Mouse (Mus musculus) heart, adult 2 months (tissue): ENCODE measurements around the gene Olfr826. TPM values are rescaled to one million over a fixed set of nuclear protein-coding genes. Genes with fewer than 3 reads are reported as not detected.

Experiments
- DNase-seq, 2 experiments: peaks; one replicate each; pipeline ENCODE4 v3.0.0; 2021
- H3K27ac ChIP-seq: fragments of 200-600 bp; 2 replicates; pipeline ENCODE4 v1.8.1; 2022
- H3K27me3 ChIP-seq: fragments of 200-500 bp; 2 replicates; pipeline ENCODE4 v1.6.1; 2012; ENCODE audit warnings: mild to moderate bottlenecking, low read length, inconsistent platforms, mixed read lengths; ENCODE audit not compliant: control insufficient read depth, insufficient read depth
- H3K36me3 ChIP-seq: fragments of 200-500 bp; 2 replicates; pipeline ENCODE4 v1.6.1; 2012; ENCODE audit warnings: low read length, inconsistent platforms; ENCODE audit not compliant: control insufficient read depth, insufficient read depth
- H3K4me1 ChIP-seq: fragments of 200-500 bp; 2 replicates; pipeline ENCODE4 v1.6.1; 2011; ENCODE audit warnings: low read length; ENCODE audit not compliant: control insufficient read depth, insufficient read depth
- H3K4me3 ChIP-seq: fragments of 200-600 bp; 2 replicates; pipeline ENCODE4 v1.8.1; 2022
- H3K79me2 ChIP-seq: fragments of 200-500 bp; replicated peaks from 2 replicates; pipeline ENCODE4 v1.6.1; 2012; ENCODE audit warnings: mild to moderate bottlenecking, inconsistent platforms, low read length, moderate library complexity, mixed read lengths; ENCODE audit not compliant: control insufficient read depth, insufficient read depth
- H3K9ac ChIP-seq: fragments of 200-500 bp; 2 replicates; pipeline ENCODE4 v1.6.1; 2012; ENCODE audit warnings: low read depth, mild to moderate bottlenecking, control low read depth, inconsistent platforms, low read length, mixed read lengths
- CTCF ChIP-seq: fragments of 200-600 bp; IDR thresholded peaks from 2 replicates; pipeline ENCODE4 v1.8.1; 2022; ENCODE audit warnings: antibody characterized with exemption, mild to moderate bottlenecking, moderate library complexity
- EP300 ChIP-seq: fragments of 200-500 bp; IDR thresholded peaks from 2 replicates; pipeline ENCODE4 v1.6.1; 2011; ENCODE audit warnings: low read depth, low read length, control low read depth; ENCODE audit not compliant: insufficient read depth
- POLR2A ChIP-seq: fragments of 200-500 bp; IDR thresholded peaks from 2 replicates; pipeline ENCODE4 v1.6.1; 2011; ENCODE audit warnings: mild to moderate bottlenecking, low read depth, low read length, control low read depth; ENCODE audit not compliant: insufficient read depth
- WGBS: fragments of 180-500 bp; shearing (Covaris S2); methylation state at CpG from one replicate; pipeline ENCODE4 v1.1.7; 2018; 5-methylcytosine and 5-hydroxymethylcytosine counted together
- intact Hi-C: fragments of 180-260 bp; cut with DNase I; formaldehyde crosslinking; loops from one replicate; pipeline ENCODE4 v1.15.1; 2025
- long read RNA-seq: library from polyadenylated mRNA; stranded (forward); transcript quantifications from one replicate; pipeline ENCODE4 v2.0.0, GENCODE M21; 2021
- polyA plus RNA-seq: library from polyadenylated mRNA; depleted of rRNA; stranded (reverse); fragments of >200 nt; gene quantifications from 2 replicates; pipeline ENCODE4 v1.2.3, GENCODE M21; 2012; rRNA removed
- total RNA-seq, 2 experiments: library from RNA; stranded (reverse); gene quantifications; 2 replicates each; pipeline ENCODE4 v1.2.3; 2021

Olfr826 gene
- total RNA-seq (not detected), polyA plus RNA-seq (not detected in 2 replicates)
- long read RNA-seq: 0 reads

GRCm38 (mm10) chr10:130184086-130184485 lies at the start of gene Olfr826:
Gene Olfr826, minus strand, starts transcription at chr10:130184186.
- H3K36me3 ChIP-seq: no peaks in the 10 kb centered on the region
- intact Hi-C loops: no loop called here
- DNase-seq: no peak
- no peak within 1 kb of the TSS for H3K27ac ChIP-seq
- no peaks in the 10 kb centered on the region for H3K27me3 ChIP-seq
- no peaks in the 10 kb centered on the region for H3K79me2 ChIP-seq
- WGBS: 53% methylated on average over 1 of the region's 1 CpGs
- H3K4me1 ChIP-seq: no peaks in the 10 kb centered on the region
- TF ChIP-seq EP300: no peak
- TF ChIP-seq POLR2A: no peak
- no peak for TF ChIP-seq CTCF
- no peak within 1 kb of the TSS for H3K4me3 ChIP-seq
- H3K9ac ChIP-seq: no peak within 1 kb of the TSS

GRCm38 (mm10) chr10:130232117-130232516 lies 48.1 kb upstream of the Olfr826 start:
- intact Hi-C loops: no loop called here
- Histone ChIP-seq H3K9ac (no peak overlapping the region), H3K4me3 (no peak overlapping the region), H3K4me1 (no peaks in the 10 kb centered on the region), H3K79me2 (no peaks in the 10 kb centered on the region), H3K27ac (no peak overlapping the region), H3K36me3 (no peaks in the 10 kb centered on the region), H3K27me3 (no peaks in the 10 kb centered on the region)
- no peak for DNase-seq
- 52% methylated on average over 1 of the region's 1 CpGs for WGBS
- no peak for TF ChIP-seq EP300
- TF ChIP-seq POLR2A: no peak
- no peak for TF ChIP-seq CTCF

DNA sequence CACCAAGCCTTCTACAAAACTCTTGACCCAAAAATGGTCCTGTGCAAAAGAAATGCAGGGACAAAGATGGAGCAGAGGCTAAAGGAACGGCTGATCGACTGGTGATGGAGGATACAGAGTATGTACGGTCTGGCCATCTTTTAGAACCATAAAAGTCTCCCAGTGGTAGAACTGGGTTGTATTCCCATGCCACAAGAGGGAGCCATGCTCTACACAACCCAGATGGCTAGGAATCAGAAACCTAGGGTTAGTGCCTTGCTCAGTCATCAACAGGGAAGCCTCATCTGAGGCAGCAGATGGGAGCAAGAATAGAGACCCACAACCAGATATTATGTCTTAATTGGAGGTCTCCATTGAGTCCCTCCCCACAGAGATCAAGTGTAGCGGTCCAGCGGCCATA lies 45.6 kb upstream of the Olfr826 start:
- no peak overlapping the region for H3K27ac ChIP-seq
- no peak for TF ChIP-seq EP300
- no peak overlapping the region for H3K4me3 ChIP-seq
- H3K9ac ChIP-seq: no peak overlapping the region
- no peaks in the 10 kb centered on the region for H3K79me2 ChIP-seq
- H3K36me3 ChIP-seq: no peaks in the 10 kb centered on the region
- H3K4me1 ChIP-seq: no peaks in the 10 kb centered on the region
- WGBS: 83% methylated on average over 5 of the region's 5 CpGs
- intact Hi-C loops: loop anchor here (2.0 kb wide), 1 partner anchor 69 kb away; no protein-coding TSS in a partner anchor
- H3K27me3 ChIP-seq: no peaks in the 10 kb centered on the region
- DNase-seq: no peak

- Histone ChIP-seq H3K4me1 (no peaks in the 10 kb centered on the region), H3K4me3 (no peak overlapping the region), H3K79me2 (no peaks in the 10 kb centered on the region), H3K36me3 (no peaks in the 10 kb centered on the region), H3K27ac (no peak overlapping the region), H3K9ac (no peak overlapping the region), H3K27me3 (no peaks in the 10 kb centered on the region)
- WGBS: 0% methylated on average over 1 of the region's 1 CpGs
- intact Hi-C loops: loop anchor here (2.0 kb wide), 1 partner anchor 71 kb away; no protein-coding TSS in a partner anchor
- TF ChIP-seq EP300 (no peak), CTCF (peak; percentile 76), POLR2A (no peak)
- DNase-seq: no peak
Observed at GRCm38 (mm10) chr10:130228246-130228645, 44.3 kb upstream of the Olfr826 start.

- TF ChIP-seq CTCF: no peak
- no peak for TF ChIP-seq EP300
- TF ChIP-seq POLR2A: no peak
- 62% methylated on average over 3 of the region's 3 CpGs for WGBS
Observed at GRCm38 (mm10) chr10:130225034-130225433, 41.0 kb upstream of the Olfr826 start.

DNA sequence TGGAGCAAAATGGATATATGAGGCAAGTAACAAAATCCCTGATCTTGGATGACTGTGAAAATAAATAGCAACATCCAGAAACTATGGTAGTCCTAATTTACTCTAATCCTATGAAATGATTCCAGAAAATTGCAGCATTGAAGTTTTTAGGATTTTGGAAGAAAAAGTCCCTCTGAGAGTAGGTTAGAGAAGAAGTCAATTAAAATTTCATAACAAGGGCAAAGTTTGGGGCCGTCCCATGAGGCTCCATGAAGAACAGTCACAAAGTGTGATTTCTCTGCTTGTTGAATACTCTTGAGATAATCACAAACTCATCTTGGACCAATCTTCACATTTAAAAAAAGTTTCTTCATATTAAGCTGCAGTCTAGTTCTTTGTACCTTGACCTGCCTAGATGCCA lies 30.3 kb upstream of the Olfr826 start, which contains the start of gene Olfr827:
Gene Olfr827, minus strand, starts transcription at position 101 of the 400 bp plus-strand sequence.
- Histone ChIP-seq H3K9ac (no peak within 1 kb of the TSS), H3K27me3 (no peaks in the 10 kb centered on the region), H3K36me3 (no peaks in the 10 kb centered on the region), H3K4me1 (no peaks in the 10 kb centered on the region), H3K27ac (no peak within 1 kb of the TSS), H3K79me2 (no peaks in the 10 kb centered on the region), H3K4me3 (no peak within 1 kb of the TSS)
- intact Hi-C loops: no loop called here
- 73% methylated on average over 1 of the region's 1 CpGs for WGBS
- TF ChIP-seq CTCF (no peak), EP300 (no peak), POLR2A (no peak)
- DNase-seq: no peak

More at GRCm38 (mm10) chr10:130225034-130225433, 41.0 kb upstream of the Olfr826 start:
- H3K27ac ChIP-seq: no peak overlapping the region
- H3K9ac ChIP-seq: no peak overlapping the region
- no peak for DNase-seq
- H3K27me3 ChIP-seq: no peaks in the 10 kb centered on the region
- H3K36me3 ChIP-seq: no peaks in the 10 kb centered on the region
- no peaks in the 10 kb centered on the region for H3K4me1 ChIP-seq
- H3K79me2 ChIP-seq: no peaks in the 10 kb centered on the region
- intact Hi-C loops: no loop called here
- H3K4me3 ChIP-seq: no peak overlapping the region
